In the genomic region with DNA sequence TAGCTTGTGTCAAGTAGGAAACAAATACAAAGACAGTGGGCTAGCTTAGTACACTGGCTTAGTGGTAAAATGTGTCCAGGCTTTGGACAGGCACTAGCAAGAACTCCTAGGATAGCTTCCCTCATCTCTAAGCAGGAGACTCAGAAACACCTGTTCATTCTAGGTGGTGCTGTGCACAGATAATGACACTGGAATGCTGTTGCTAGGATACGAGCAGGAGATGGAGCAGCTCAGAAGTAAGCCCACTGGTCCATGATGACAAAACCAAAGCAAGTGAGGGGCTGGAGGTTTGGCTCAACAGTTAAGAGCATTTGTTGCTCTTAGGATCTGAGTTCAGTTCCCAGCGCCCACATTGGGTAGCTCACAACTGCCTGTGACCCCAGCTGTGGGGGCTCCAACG, we compare ENCODE assay signal across 25 mouse cellular contexts.
DNase-seq lines count a peak whose midpoint lies in the region; ATAC-seq and TF ChIP-seq lines count a peak whose summit lies in the region.
"Had no signal": no experiment of that assay in that cellular context is flagged by ENCODE, and none has a peak within 500 bp of the region (broad histone marks: within the 10 kb centered on the region; RNA-seq: fewer than 3 reads in every experiment).

No protein-coding gene starts in this region.

- H3K36me3 ChIP-seq in embryonic facial prominence, embryonic 12.5 days, result no peaks in the 10 kb centered on the region
- no peaks in the 10 kb centered on the region for H3K36me3 ChIP-seq in embryonic facial prominence, embryonic 10.5 days (replicated peaks)
- H3K36me3 ChIP-seq in hindbrain, postnatal 0 days (ENCODE audit: insufficient read depth, low read length), result no peaks in the 10 kb centered on the region
- no peaks in the 10 kb centered on the region for H3K36me3 ChIP-seq in hindbrain, embryonic 11.5 days (ENCODE audit: control insufficient read depth, insufficient read depth, low read length)
- H3K36me3 ChIP-seq in neural tube, embryonic 13.5 days, result no peaks in the 10 kb centered on the region
- H3K36me3 ChIP-seq: embryonic facial prominence, embryonic 15.5 days; forebrain, embryonic 10.5 days; forebrain, embryonic 15.5 days; hindbrain, embryonic 12.5 days had no signal

- no peak for DNase-seq in embryonic facial prominence, embryonic 10.5 days (ENCODE audit: low spot score)
- peak; percentile 57 for DNase-seq in hindbrain, postnatal 0 days (ENCODE audit: low spot score)
- DNase-seq in hindbrain, embryonic 11.5 days (ENCODE audit: low spot score), result no peak
- DNase-seq in neural tube, embryonic 10.5 days (ENCODE audit: extremely low spot score, low spot score), result no peak
- DNase-seq in embryo, embryonic 9.5 days (ENCODE audit: extremely low spot score), result no peak
- no peak for DNase-seq in adrenal gland, adult 2 months
- DNase-seq: adrenal gland, postnatal 36 days; B cell, adult 2 months; cerebellum, adult 11-12 months; cerebellum, adult 9-10 months; cerebellum, postnatal 25 days; gastrocnemius, postnatal 36 days; heart, adult 11 months; heart, postnatal 36 days had no signal

- H3K9me3 ChIP-seq in embryonic facial prominence, embryonic 12.5 days, result no peaks in the 10 kb centered on the region
- H3K9me3 ChIP-seq in embryonic facial prominence, embryonic 10.5 days, result no peaks in the 10 kb centered on the region
- no peaks in the 10 kb centered on the region for H3K9me3 ChIP-seq in hindbrain, postnatal 0 days (ENCODE audit: low read length)
- H3K9me3 ChIP-seq in hindbrain, embryonic 11.5 days (ENCODE audit: control insufficient read depth, low read length), result no peaks in the 10 kb centered on the region
- no peaks in the 10 kb centered on the region for H3K9me3 ChIP-seq in neural tube, embryonic 13.5 days
- H3K9me3 ChIP-seq: embryonic facial prominence, embryonic 15.5 days; forebrain, embryonic 10.5 days; forebrain, embryonic 15.5 days; heart, embryonic 13.5 days; hindbrain, embryonic 12.5 days had no signal

- 0 out of 2 replicates have a peak, but pooled peaks have one; percentile 10 for ATAC-seq in embryonic facial prominence, embryonic 12.5 days (ENCODE audit: insufficient number of reproducible peaks, insufficient read depth, low FRiP score, low TSS enrichment)
- peak; percentile 33; the same call in 1 of the 2 replicates for ATAC-seq in hindbrain, postnatal 0 days
- no peak for ATAC-seq in hindbrain, embryonic 11.5 days (ENCODE audit: low FRiP score)
- ATAC-seq in neural tube, embryonic 13.5 days (ENCODE audit: low read depth), result peak; percentile 28; the same call in 1 of the 2 replicates
- ATAC-seq: activated CD4-positive, CD25-positive, alpha-beta regulatory T cell, adult 4 months; CD4-positive, CD25-positive, alpha-beta regulatory T cell, adult 4 months; forebrain, embryonic 15.5 days; intestine, postnatal 0 days had no signal

- peaks cover 3% of the 10 kb centered on the region; the same call in 1 of the 2 replicates for H3K4me1 ChIP-seq in embryonic facial prominence, embryonic 12.5 days
- H3K4me1 ChIP-seq in embryonic facial prominence, embryonic 10.5 days, result peaks cover 12% of the 10 kb centered on the region
- peaks cover 17% of the 10 kb centered on the region; the same call in 1 of the 2 replicates for H3K4me1 ChIP-seq in hindbrain, postnatal 0 days (ENCODE audit: insufficient read depth, low read length)
- no peaks in the 10 kb centered on the region for H3K4me1 ChIP-seq in hindbrain, embryonic 11.5 days (replicated peaks; ENCODE audit: control insufficient read depth, insufficient read depth, low read length)
- peaks cover 17% of the 10 kb centered on the region for H3K4me1 ChIP-seq in neural tube, embryonic 13.5 days (replicated peaks)

- WGBS in embryonic facial prominence, embryonic 12.5 days, result 73% methylated on average over 3 of the region's 3 CpGs
- WGBS in embryonic facial prominence, embryonic 10.5 days, result 80% methylated on average over 3 of the region's 3 CpGs
- 69% methylated on average over 3 of the region's 3 CpGs for WGBS in hindbrain, postnatal 0 days
- WGBS in hindbrain, embryonic 11.5 days, result 72% methylated on average over 3 of the region's 3 CpGs
- 80% methylated on average over 3 of the region's 3 CpGs for WGBS in neural tube, embryonic 13.5 days

- H3K27me3 ChIP-seq in embryonic facial prominence, embryonic 12.5 days, result no peaks in the 10 kb centered on the region
- H3K27me3 ChIP-seq in embryonic facial prominence, embryonic 10.5 days (replicated peaks; ENCODE audit: low read depth, poor library complexity, severe bottlenecking), result no peaks in the 10 kb centered on the region
- no peaks in the 10 kb centered on the region for H3K27me3 ChIP-seq in hindbrain, postnatal 0 days (ENCODE audit: insufficient read depth, low read length)
- H3K27me3 ChIP-seq in hindbrain, embryonic 11.5 days (ENCODE audit: control insufficient read depth, insufficient read depth, low read length), result no peaks in the 10 kb centered on the region
- H3K27me3 ChIP-seq in neural tube, embryonic 13.5 days, result no peaks in the 10 kb centered on the region
- H3K27me3 ChIP-seq: embryonic facial prominence, embryonic 15.5 days; forebrain, embryonic 15.5 days; heart, embryonic 13.5 days; hindbrain, embryonic 12.5 days had no signal

- no peak for TF ChIP-seq CTCF in hindbrain, postnatal 0 days (IDR thresholded peaks at IDR 0.05; ENCODE audit: low read depth)

- H3K4me3 ChIP-seq in embryonic facial prominence, embryonic 12.5 days, result no peak overlapping the region
- no peak overlapping the region for H3K4me3 ChIP-seq in embryonic facial prominence, embryonic 10.5 days
- H3K4me3 ChIP-seq in hindbrain, postnatal 0 days (ENCODE audit: low read length), result no peak overlapping the region
- no peak overlapping the region for H3K4me3 ChIP-seq in hindbrain, embryonic 11.5 days (ENCODE audit: low read depth, low read length)
- no peak overlapping the region for H3K4me3 ChIP-seq in neural tube, embryonic 13.5 days
- H3K4me3 ChIP-seq: embryonic facial prominence, embryonic 15.5 days; erythroblast, embryonic 14.5 days; forebrain, embryonic 10.5 days; forebrain, embryonic 15.5 days; heart, embryonic 13.5 days; hindbrain, embryonic 12.5 days had no signal

- H3K9ac ChIP-seq in embryonic facial prominence, embryonic 12.5 days, result no peak overlapping the region
- no peak overlapping the region for H3K9ac ChIP-seq in hindbrain, postnatal 0 days (replicated peaks; ENCODE audit: low read length)
- H3K9ac ChIP-seq in hindbrain, embryonic 11.5 days (ENCODE audit: low read depth, low read length), result no peak overlapping the region
- H3K9ac ChIP-seq in neural tube, embryonic 13.5 days, result no peak overlapping the region
- H3K9ac ChIP-seq: embryonic facial prominence, embryonic 15.5 days; forebrain, embryonic 15.5 days; heart, embryonic 13.5 days; hindbrain, embryonic 12.5 days had no signal

- no peak overlapping the region for H3K27ac ChIP-seq in embryonic facial prominence, embryonic 12.5 days
- H3K27ac ChIP-seq in embryonic facial prominence, embryonic 10.5 days (replicated peaks), result no peak overlapping the region
- no peak overlapping the region for H3K27ac ChIP-seq in hindbrain, postnatal 0 days
- no peak overlapping the region for H3K27ac ChIP-seq in hindbrain, embryonic 11.5 days (ENCODE audit: low read depth, low read length)
- no peak overlapping the region for H3K27ac ChIP-seq in neural tube, embryonic 13.5 days (replicated peaks)
- H3K27ac ChIP-seq: embryonic facial prominence, embryonic 15.5 days; forebrain, embryonic 10.5 days; forebrain, embryonic 15.5 days; heart, embryonic 13.5 days; hindbrain, embryonic 12.5 days had no signal

- no peak overlapping the region for H3K4me2 ChIP-seq in embryonic facial prominence, embryonic 12.5 days (replicated peaks)
- no peak overlapping the region for H3K4me2 ChIP-seq in hindbrain, postnatal 0 days (ENCODE audit: low read depth, low read length)
- H3K4me2 ChIP-seq in hindbrain, embryonic 11.5 days (replicated peaks; ENCODE audit: low read depth, low read length), result no peak overlapping the region
- H3K4me2 ChIP-seq in neural tube, embryonic 13.5 days, result no peak overlapping the region
- H3K4me2 ChIP-seq: embryonic facial prominence, embryonic 15.5 days; forebrain, embryonic 15.5 days; heart, embryonic 13.5 days; hindbrain, embryonic 12.5 days had no signal
